Mouse (Mus musculus) MEL-GATA-1-ER (cell line): Measurements from ENCODE around the gene Psmb3.

ENCODE experiments used
- DNase-seq: peaks from one replicate; pipeline ENCODE4 v3.0.0-alpha.2; 2012; ENCODE audit warnings: low read depth; ENCODE audit errors: extremely low read depth

Psmb3 gene

DNA sequence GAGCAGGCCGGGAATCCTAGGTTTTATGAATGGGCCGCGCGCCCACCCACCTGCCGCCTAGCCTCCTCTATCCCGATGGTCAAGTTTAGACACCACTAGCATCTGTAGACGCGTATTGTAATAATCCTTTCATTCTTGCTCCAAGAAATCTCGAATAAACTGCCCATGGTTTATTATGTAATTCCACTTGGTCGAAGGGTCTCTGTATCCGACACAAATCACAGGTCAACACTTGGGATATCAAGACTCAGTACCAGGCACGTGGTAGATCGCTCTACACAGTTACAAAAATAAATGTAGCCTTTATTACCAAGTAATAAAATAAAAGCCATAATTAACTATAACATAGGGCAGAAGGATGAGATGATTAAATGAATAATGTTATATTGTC lies 42.1 kb downstream of the Psmb3 start:
- DNase-seq = no peak

DNA sequence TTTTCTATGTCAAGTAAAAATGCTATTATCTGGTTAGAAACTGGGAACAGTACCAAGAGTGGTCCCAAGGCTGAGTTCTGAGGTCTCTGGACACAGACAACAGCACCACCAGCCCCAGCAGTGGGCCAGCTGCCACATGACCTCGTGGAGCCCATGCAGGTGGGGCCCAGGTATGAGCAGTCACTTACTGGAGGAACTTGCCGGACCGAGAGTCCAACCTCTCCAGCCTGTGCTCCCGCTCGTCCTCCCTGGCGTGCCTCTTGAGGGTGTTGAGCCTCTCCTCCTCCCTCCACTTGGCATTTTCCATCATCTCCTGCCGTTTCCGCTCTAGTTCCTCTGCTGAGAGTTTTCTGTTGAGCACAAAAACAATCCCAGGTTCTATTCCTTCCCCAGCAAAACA lies 44.6 kb downstream of the Psmb3 start:
- no peak for DNase-seq

DNA sequence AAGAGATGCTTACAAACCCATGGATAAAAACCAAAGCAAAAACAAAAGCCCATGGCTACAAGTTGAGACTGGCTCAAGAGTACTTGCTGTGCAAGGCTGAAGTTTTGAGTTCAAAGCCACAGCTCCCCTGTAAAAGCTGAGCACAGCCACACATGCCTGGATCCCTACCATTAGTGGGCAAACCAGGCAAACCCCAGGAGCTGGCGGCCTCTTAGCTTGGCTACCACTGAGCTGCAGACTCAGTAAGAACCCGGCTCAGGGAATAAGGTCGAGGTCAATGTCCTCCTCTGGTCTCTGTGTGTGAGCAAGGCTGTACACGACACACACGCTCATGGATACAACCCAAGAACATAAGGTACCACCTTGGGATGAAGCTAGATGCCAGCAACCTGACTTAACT lies 45.3 kb downstream of the Psmb3 start:
- DNase-seq = no peak

DNA sequence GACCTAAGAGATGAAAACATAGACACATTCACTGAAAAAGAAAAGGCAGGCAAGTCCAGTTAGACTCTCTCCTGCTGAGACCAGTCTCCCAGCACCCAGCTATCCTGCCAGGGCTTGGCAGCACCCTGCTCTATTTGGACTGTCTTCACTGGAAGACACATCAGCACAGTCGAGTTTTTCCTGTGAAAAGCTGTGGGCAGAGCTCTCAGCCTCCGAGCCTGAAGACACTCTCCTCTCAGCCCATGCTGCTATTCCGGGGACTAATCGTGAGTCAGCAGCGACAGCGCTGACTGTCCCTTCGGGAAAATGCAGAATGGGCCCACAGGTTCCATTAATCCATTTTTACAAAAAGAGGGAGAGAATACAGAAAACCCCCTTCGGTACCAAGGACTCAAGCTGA lies 50.1 kb downstream of the Psmb3 start:
- DNase-seq = no peak

DNA sequence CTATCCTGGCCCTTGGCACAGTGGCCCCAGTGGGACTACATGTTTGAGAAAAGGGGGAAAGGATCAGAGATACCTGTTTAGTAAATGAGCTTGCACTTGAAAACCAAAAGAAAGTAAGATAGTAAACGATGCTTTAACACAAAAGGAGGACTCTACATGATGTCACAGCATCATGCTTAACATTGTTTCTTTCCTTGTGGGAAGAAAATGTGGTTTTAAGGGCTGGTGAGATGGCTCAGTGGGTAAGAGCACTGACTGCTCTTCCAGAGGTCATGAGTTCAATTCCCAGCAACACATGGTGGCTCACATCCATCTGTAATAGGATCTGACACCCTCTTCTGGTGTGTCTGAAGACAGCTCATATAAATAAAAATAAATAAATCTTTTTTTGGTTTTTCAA lies 54.9 kb downstream of the Psmb3 start:
- DNase-seq = no peak

DNA sequence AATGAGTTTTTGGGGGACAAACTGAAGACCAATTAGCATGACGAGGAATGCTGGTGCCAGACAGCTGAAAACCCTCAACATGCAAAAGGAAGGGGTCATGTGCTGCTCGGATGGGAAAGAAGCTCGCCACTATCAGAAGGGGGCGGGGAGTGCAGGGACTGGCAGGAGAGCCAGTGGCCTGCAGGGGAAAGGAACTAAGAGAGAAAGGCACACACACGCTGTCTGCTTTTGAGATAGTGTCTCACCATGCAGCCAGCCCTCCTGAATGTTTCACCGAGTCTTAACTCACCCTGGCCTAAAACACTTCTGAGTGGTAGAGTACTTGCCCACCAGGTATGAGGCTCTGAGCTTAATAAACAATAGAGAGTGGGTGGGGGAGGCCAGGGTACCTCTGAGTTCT lies 55.7 kb downstream of the Psmb3 start:
- no peak for DNase-seq

DNA sequence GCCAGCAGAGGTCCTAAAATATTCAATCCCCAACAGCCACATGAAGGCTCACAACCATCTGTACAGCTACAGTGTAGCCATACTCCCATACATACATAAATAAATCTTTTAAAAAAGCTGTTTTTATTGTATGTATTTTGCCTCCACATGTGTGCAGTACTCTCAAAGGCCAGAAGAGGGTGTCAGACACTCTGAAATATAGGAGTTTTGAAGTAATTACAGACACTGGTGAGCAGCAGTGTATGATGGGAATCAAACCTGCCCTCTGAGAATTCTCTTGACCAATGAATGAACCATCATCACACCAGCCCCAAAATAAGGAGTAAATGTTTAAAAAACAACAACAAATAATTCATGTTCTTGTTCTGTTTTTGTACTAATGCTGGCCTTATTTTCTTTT lies 58.4 kb downstream of the Psmb3 start:
- no peak for DNase-seq
